Mouse (Mus musculus) megakaryocyte, embryonic 14.5 days (primary cell): Measurements from ENCODE around the gene Abcc4. TPM values are rescaled to one million over a fixed set of nuclear protein-coding genes. Genes with fewer than 3 reads are reported as not detected.

ENCODE experiments used
- H3K27me3 ChIP-seq: replicated peaks from 2 replicates; pipeline ENCODE3; 2012; ENCODE audit warnings: inconsistent platforms
- H3K36me3 ChIP-seq: replicated peaks from 2 replicates; pipeline ENCODE3; 2012; ENCODE audit warnings: low read length, inconsistent platforms, mixed read lengths
- H3K4me1 ChIP-seq: 2 replicates; pipeline ENCODE4 v1.6.1; 2012; ENCODE audit warnings: inconsistent platforms
- H3K4me3 ChIP-seq: replicated peaks from 2 replicates; pipeline ENCODE3; 2012; ENCODE audit warnings: moderate library complexity, mild to moderate bottlenecking, inconsistent platforms
- H3K9me3 ChIP-seq: 2 replicates; pipeline ENCODE4 v1.6.1; 2012; ENCODE audit warnings: inconsistent platforms
- FLI1 ChIP-seq: IDR thresholded peaks from 2 replicates; pipeline ENCODE4 v1.6.1; 2012; ENCODE audit warnings: low read length, inconsistent platforms, mixed read lengths
- GATA1 ChIP-seq: IDR thresholded peaks from 3 replicates; pipeline ENCODE4 v1.6.1; 2012; ENCODE audit warnings: mixed read lengths, low read length, inconsistent platforms, borderline replicate concordance
- polyA plus RNA-seq: library from polyadenylated mRNA; stranded (reverse); fragments of >175 nt; gene quantifications from 2 replicates; pipeline ENCODE4 v1.2.3, GENCODE M21; 2012; ENCODE audit warnings: low replicate concordance; ENCODE audit not compliant: insufficient read depth

The Abcc4 gene
- polyA plus RNA-seq, 1 experiment = 1.8 TPM

DNA sequence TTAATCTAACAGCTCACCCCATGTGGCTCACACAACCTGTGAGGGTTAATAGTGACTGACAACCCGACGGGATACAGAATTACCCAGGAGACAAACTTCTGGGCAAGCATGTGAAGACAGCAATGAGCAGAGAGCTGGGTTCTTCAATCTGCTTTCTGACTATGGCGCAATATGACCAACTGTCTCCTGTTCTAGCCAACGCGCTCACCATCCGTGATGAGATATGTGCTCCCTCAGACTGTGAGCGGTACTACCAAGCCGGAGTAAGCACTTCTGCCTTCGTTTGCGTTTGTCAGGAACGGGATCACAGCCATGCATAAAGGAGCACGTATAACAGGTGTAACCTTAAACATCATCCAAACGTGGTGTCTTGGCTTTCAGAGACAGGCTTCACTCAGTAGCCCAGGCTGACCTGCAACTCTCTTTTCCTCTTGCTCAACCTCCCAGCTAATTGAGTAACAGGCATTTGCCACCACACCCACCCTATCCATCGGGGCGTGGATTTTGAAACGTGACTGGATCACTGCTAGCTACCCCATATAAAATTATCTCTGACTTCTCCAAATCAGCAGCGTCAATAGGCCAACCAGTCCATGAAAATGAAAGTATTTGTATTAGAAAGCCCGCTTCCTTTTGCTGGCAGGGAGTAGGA, 43.3 kb downstream of the Abcc4 start:
- peaks cover 2% of the 10 kb centered on the region for H3K27me3 ChIP-seq
- no peak overlapping the region for H3K4me3 ChIP-seq
- H3K9me3 ChIP-seq = no peaks in the 10 kb centered on the region
- H3K36me3 ChIP-seq = peaks cover 46% of the 10 kb centered on the region
- no peak for TF ChIP-seq GATA1
- TF ChIP-seq FLI1 = no peak
- H3K4me1 ChIP-seq = peaks cover 39% of the 10 kb centered on the region

- no peaks in the 10 kb centered on the region for H3K9me3 ChIP-seq
- TF ChIP-seq GATA1 (no peak), FLI1 (no peak)
- peaks cover 45% of the 10 kb centered on the region for H3K4me1 ChIP-seq
- H3K36me3 ChIP-seq = peaks cover 40% of the 10 kb centered on the region
- no peak overlapping the region for H3K4me3 ChIP-seq
- peaks cover 2% of the 10 kb centered on the region for H3K27me3 ChIP-seq
Measured at GRCm38 (mm10) chr14:118662124-118662523, 43.9 kb downstream of the Abcc4 start.

- no peak for TF ChIP-seq GATA1
- TF ChIP-seq FLI1 = no peak
- Histone ChIP-seq H3K27me3 (peaks cover 2% of the 10 kb centered on the region), H3K36me3 (peaks cover 39% of the 10 kb centered on the region), H3K4me3 (peak overlapping the region; percentile 68), H3K9me3 (no peaks in the 10 kb centered on the region), H3K4me1 (peaks cover 53% of the 10 kb centered on the region)
Measured at GRCm38 (mm10) chr14:118659230-118659629, 46.8 kb downstream of the Abcc4 start.

DNA sequence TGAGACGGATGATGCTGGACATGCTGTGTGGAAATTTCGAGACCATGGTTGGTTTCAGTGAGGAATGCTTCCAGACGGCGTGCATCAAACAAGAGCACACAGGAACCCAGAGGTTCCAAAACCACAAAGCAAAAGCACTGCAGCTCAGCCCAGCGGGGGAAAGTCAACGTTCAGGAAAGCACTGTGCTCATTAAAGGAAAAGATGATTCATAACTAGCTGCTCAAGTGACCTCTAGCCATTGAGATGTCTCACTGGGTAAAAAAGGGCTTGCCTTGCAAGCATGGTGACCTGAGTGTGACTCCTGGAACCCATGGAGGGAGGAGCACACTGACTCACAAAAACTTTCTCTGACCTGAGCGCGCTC, 47.7 kb downstream of the Abcc4 start:
- Histone ChIP-seq H3K4me1 (peaks cover 47% of the 10 kb centered on the region), H3K27me3 (no peaks in the 10 kb centered on the region), H3K9me3 (no peaks in the 10 kb centered on the region), H3K4me3 (no peak overlapping the region), H3K36me3 (peaks cover 44% of the 10 kb centered on the region)
- TF ChIP-seq FLI1 (no peak), GATA1 (no peak)

- no peaks in the 10 kb centered on the region for H3K9me3 ChIP-seq
- H3K27me3 ChIP-seq = no peaks in the 10 kb centered on the region
- H3K4me3 ChIP-seq = no peak overlapping the region
- no peak for TF ChIP-seq GATA1
- H3K4me1 ChIP-seq = peaks cover 45% of the 10 kb centered on the region
- peaks cover 47% of the 10 kb centered on the region for H3K36me3 ChIP-seq
Measured at GRCm38 (mm10) chr14:118657673-118658327, 48.2 kb downstream of the Abcc4 start.

GRCm38 (mm10) chr14:118657206-118657605, 48.8 kb downstream of the Abcc4 start:
- Histone ChIP-seq H3K27me3 (no peaks in the 10 kb centered on the region), H3K36me3 (peaks cover 47% of the 10 kb centered on the region), H3K9me3 (no peaks in the 10 kb centered on the region), H3K4me3 (no peak overlapping the region), H3K4me1 (peaks cover 43% of the 10 kb centered on the region)
- TF ChIP-seq GATA1 = no peak
- TF ChIP-seq FLI1 = no peak

- Histone ChIP-seq H3K4me3 (no peak overlapping the region), H3K4me1 (peaks cover 39% of the 10 kb centered on the region), H3K36me3 (peaks cover 50% of the 10 kb centered on the region), H3K9me3 (no peaks in the 10 kb centered on the region), H3K27me3 (no peaks in the 10 kb centered on the region)
- no peak for TF ChIP-seq GATA1
- TF ChIP-seq FLI1 = no peak
Measured at GRCm38 (mm10) chr14:118656036-118656435, 50.0 kb downstream of the Abcc4 start.

DNA sequence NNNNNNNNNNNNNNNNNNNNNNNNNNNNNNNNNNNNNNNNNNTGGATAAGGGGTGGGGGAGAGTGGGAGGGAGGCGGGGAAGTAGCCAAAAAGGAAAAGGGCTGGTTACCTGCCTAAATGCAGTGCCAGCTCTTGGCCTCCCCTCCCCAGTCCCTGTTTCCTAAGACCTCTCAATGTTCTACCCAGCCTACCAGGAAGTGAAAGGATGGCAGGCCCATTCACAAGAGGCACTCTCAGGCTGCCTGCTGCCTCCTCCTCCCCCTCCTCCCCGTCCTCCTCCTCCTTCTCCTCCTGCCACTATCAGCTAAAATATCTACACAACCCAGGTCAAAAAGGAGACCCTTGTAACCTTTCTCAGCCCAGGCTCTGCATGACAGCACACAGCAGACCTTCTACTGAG, 51.1 kb downstream of the Abcc4 start:
- TF ChIP-seq GATA1 (no peak), FLI1 (no peak)
- Histone ChIP-seq H3K4me3 (no peak overlapping the region), H3K4me1 (peaks cover 41% of the 10 kb centered on the region), H3K27me3 (no peaks in the 10 kb centered on the region), H3K9me3 (no peaks in the 10 kb centered on the region), H3K36me3 (peaks cover 49% of the 10 kb centered on the region)

DNA sequence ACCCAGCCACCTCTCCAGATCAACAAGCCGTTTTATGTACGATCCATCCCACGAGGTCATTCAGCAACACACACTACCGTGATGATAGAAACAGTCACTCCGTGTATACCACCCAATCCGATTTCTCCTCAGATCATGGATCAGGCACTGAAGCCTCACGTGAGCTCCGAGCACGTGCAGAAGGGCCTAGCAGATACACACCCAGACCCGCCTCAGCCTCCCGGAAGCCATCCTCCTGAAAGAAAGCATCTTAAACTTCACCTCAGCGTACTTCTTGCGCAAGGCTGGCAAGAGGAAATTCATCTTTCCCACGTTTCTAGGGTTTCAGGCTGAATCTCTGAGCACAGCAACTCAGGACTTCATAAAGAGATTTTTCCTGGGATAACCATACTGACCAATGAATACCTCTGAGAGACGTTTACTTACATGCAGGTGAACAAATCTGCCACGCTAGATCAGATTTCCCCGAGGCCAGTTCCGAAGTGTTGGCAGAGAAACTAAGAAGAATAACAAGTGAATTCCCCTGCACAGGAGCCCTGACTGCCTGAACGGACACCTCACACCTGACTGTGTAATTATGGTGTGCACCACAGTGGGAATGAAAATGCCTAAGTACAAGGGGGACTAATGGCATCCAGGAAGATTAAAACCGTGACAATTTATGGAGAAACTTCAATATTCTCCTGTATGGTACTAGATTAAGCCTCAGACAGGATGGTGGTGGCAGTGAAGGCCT, 54.1 kb downstream of the Abcc4 start:
- Histone ChIP-seq H3K27me3 (no peaks in the 10 kb centered on the region), H3K36me3 (peaks cover 41% of the 10 kb centered on the region), H3K9me3 (no peaks in the 10 kb centered on the region), H3K4me3 (no peak overlapping the region), H3K4me1 (peaks cover 25% of the 10 kb centered on the region)
- TF ChIP-seq GATA1 (no peak), FLI1 (no peak)

GRCm38 (mm10) chr14:118649895-118650256, 56.1 kb downstream of the Abcc4 start:
- Histone ChIP-seq H3K27me3 (no peaks in the 10 kb centered on the region), H3K4me3 (no peak overlapping the region), H3K4me1 (peaks cover 12% of the 10 kb centered on the region), H3K36me3 (peaks cover 37% of the 10 kb centered on the region), H3K9me3 (no peaks in the 10 kb centered on the region)
- TF ChIP-seq FLI1 (no peak), GATA1 (no peak)
